Mouse (Mus musculus): Measurements from ENCODE around the gene Hrh2. TPM values are rescaled to one million over a fixed set of nuclear protein-coding genes. Genes with fewer than 3 reads are reported as not detected.

Gene Hrh2
- polyA plus RNA-seq, 2 experiments, result 0.13 TPM; not detected in 1

DNA sequence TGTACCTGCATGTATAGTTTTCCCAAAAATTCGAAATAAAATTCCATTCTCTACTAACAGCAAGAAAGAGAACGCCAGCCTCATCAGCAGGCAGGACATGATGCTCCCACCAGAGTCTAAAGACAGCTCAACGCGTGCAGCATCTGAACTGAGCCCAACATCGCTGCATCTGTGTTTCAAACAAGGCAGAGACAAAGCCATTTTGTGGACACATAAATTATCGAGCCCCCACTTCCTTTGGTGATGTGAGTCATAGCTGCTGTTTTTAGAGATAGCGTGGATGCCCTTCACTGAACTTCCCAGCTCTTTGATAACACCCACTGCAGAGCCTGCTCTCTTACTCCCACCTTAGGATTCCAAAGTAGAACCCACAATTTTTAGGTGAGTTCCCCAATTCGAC, 16.5 kb upstream of the Hrh2 start:
- H3K4me3 ChIP-seq (replicated peaks; ENCODE audit: low read length), result no peak overlapping the region

DNA sequence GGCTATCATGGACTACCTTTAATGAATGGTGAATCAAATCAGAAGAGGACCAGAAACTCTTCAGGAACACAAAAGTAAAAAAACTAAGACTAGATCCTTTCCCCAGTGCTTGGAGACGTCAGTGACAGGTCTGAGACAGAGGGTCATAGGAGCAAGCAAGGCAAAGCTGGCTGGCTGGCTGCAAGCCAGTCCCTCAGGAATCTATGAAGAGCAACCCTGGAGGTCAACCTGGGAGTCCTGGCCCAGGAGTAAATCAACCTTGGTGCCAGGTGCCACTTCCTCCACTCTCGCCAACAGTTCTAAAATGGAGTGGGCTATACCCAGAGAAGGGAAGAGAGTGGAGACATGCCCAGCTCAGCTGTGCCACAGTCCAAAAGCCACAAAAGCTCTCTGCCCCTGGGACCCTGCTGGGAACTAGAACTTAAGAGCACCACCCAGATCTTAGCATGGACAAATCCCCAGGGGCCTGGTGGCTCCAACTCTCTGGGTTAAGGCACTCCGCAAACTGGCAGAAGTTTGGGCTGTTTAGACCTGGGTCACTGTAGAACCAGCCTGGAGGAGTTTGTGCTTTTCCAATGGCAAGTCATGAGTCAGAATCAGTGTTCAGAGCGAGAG, 15.4 kb upstream of the Hrh2 start:
- no peaks in the 10 kb centered on the region for H3K4me1 ChIP-seq (ENCODE audit: control insufficient read depth, insufficient read depth, low read length)
- no peaks in the 10 kb centered on the region for H3K9me3 ChIP-seq (ENCODE audit: control insufficient read depth, low read length)
- no peak for TF ChIP-seq POLR2A (IDR thresholded peaks at IDR 0.05; ENCODE audit: borderline replicate concordance, extremely low read depth, insufficient read depth, insufficient read length)
- no peaks in the 10 kb centered on the region for H3K27me3 ChIP-seq (ENCODE audit: control insufficient read depth, insufficient read depth, low read length)
- no peaks in the 10 kb centered on the region for H3K36me3 ChIP-seq (ENCODE audit: control insufficient read depth, insufficient read depth, low read length)
- H3K9ac ChIP-seq (ENCODE audit: low read depth, low read length, severe bottlenecking), result no peak overlapping the region
- 71% methylated on average over 4 of the region's 4 CpGs for WGBS
- ATAC-seq (ENCODE audit: low FRiP score, low read depth), result no peak
- no peak overlapping the region for H3K27ac ChIP-seq (replicated peaks; ENCODE audit: low read depth, low read length)
- H3K4me3 ChIP-seq (replicated peaks; ENCODE audit: low read length), result no peak overlapping the region
- DNase-seq (ENCODE audit: low spot score), result no peak
- no peak overlapping the region for H3K4me2 ChIP-seq (replicated peaks; ENCODE audit: low read depth, low read length, severe bottlenecking)

More for the DNA sequence above, 16.5 kb upstream of the Hrh2 start:
- no peaks in the 10 kb centered on the region for H3K9me3 ChIP-seq (ENCODE audit: control insufficient read depth, low read length)
- no peak overlapping the region for H3K9ac ChIP-seq (ENCODE audit: low read depth, low read length, severe bottlenecking)
- WGBS, result 85% methylated on average over 8 of the region's 8 CpGs
- H3K4me1 ChIP-seq (ENCODE audit: control insufficient read depth, insufficient read depth, low read length), result no peaks in the 10 kb centered on the region
- TF ChIP-seq POLR2A (IDR thresholded peaks at IDR 0.05; ENCODE audit: borderline replicate concordance, extremely low read depth, insufficient read depth, insufficient read length), result no peak
- H3K27me3 ChIP-seq (ENCODE audit: control insufficient read depth, insufficient read depth, low read length), result no peaks in the 10 kb centered on the region
- no peak overlapping the region for H3K4me2 ChIP-seq (replicated peaks; ENCODE audit: low read depth, low read length, severe bottlenecking)
- ATAC-seq (ENCODE audit: low FRiP score, low read depth) (no peak), DNase-seq (ENCODE audit: low spot score) (no peak)
- H3K27ac ChIP-seq (replicated peaks; ENCODE audit: low read depth, low read length), result no peak overlapping the region
- H3K36me3 ChIP-seq (ENCODE audit: control insufficient read depth, insufficient read depth, low read length), result no peaks in the 10 kb centered on the region

DNA sequence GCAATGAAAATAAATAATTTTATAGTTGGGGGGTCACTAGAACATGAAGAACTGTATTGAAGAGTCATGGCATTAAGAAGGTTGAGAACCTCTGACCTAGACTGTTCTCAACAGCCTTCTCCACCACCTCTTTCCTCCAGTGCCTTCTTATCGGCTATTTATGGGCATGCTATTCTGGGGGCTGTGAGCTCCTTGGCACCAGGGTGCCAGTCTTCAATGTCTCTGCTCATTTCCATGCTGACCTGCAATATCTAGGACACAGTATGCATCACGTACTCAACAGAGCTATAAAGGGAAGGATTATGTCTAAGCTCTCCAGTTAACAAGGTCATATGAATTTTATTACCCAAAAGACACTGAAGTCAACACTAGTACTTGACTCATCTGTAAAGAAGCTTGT, 14.6 kb upstream of the Hrh2 start:
- H3K27me3 ChIP-seq (ENCODE audit: control insufficient read depth, insufficient read depth, low read length), result no peaks in the 10 kb centered on the region
- H3K9ac ChIP-seq (ENCODE audit: low read depth, low read length, severe bottlenecking), result no peak overlapping the region
- WGBS, result 72% methylated on average over 2 of the region's 2 CpGs

DNA sequence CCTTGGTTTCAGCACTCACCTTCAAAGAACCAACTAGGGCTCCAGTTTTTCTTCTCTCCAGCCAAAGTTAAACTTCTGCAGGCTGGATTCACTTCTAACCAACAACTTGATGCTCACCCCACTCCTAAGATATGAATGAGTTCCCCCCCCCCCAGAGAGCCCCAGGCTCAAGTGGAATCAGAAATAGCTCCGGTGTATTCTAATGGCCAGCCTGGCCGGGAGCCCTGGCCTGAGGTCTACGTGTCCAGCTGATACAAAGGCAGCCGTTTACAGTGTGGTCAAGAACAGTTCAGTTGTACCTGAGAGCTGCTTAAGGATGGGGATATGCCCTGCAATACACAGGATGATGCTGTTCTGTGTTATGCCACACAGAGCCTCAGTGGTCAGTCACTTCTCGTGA, 13.3 kb upstream of the Hrh2 start:
- Histone ChIP-seq H3K4me2 (replicated peaks; ENCODE audit: low read depth, low read length, severe bottlenecking) (no peak overlapping the region), H3K27me3 (ENCODE audit: control insufficient read depth, insufficient read depth, low read length) (no peaks in the 10 kb centered on the region), H3K36me3 (ENCODE audit: control insufficient read depth, insufficient read depth, low read length) (no peaks in the 10 kb centered on the region), H3K9me3 (ENCODE audit: control insufficient read depth, low read length) (no peaks in the 10 kb centered on the region), H3K4me1 (ENCODE audit: control insufficient read depth, insufficient read depth, low read length) (no peaks in the 10 kb centered on the region), H3K9ac (ENCODE audit: low read depth, low read length, severe bottlenecking) (no peak overlapping the region), H3K27ac (replicated peaks; ENCODE audit: low read depth, low read length) (no peak overlapping the region), H3K4me3 (replicated peaks; ENCODE audit: low read length) (no peak overlapping the region)
- ATAC-seq (ENCODE audit: low FRiP score, low read depth) (no peak), DNase-seq (ENCODE audit: low spot score) (no peak)
- 77% methylated on average over 5 of the region's 5 CpGs for WGBS
- TF ChIP-seq POLR2A (IDR thresholded peaks at IDR 0.05; ENCODE audit: borderline replicate concordance, extremely low read depth, insufficient read depth, insufficient read length), result no peak

More for the DNA sequence above, 14.6 kb upstream of the Hrh2 start:
- H3K4me2 ChIP-seq (replicated peaks; ENCODE audit: low read depth, low read length, severe bottlenecking), result no peak overlapping the region
- TF ChIP-seq POLR2A (IDR thresholded peaks at IDR 0.05; ENCODE audit: borderline replicate concordance, extremely low read depth, insufficient read depth, insufficient read length), result no peak
- no peak overlapping the region for H3K4me3 ChIP-seq (replicated peaks; ENCODE audit: low read length)
- no peaks in the 10 kb centered on the region for H3K36me3 ChIP-seq (ENCODE audit: control insufficient read depth, insufficient read depth, low read length)
- no peaks in the 10 kb centered on the region for H3K4me1 ChIP-seq (ENCODE audit: control insufficient read depth, insufficient read depth, low read length)
- no peaks in the 10 kb centered on the region for H3K9me3 ChIP-seq (ENCODE audit: control insufficient read depth, low read length)
- DNase-seq (ENCODE audit: low spot score) (no peak), ATAC-seq (ENCODE audit: low FRiP score, low read depth) (no peak)
- no peak overlapping the region for H3K27ac ChIP-seq (replicated peaks; ENCODE audit: low read depth, low read length)

DNA sequence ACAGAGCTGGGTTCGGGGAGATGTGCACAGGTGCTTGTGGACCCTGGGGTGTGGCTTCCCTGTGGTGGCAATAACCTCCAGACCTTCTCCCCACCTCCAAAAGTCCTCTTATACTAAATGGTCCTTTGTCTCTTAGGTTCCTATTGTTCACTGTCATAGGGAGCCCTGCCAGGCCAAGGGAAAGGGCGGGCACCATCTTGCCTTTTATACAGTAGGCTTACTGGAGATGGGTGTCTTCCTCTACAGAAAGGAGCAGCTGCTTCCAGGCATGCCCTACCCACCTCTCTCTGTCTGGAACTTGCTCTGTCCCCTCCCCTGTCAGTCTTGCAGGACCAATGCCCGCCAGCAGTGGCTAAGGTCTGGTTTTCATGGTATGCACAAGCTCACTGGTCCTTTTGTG, 12.0 kb upstream of the Hrh2 start:
- H3K9ac ChIP-seq (ENCODE audit: low read depth, low read length, severe bottlenecking), result no peak overlapping the region
- DNase-seq (ENCODE audit: low spot score), result no peak
- H3K27ac ChIP-seq (replicated peaks; ENCODE audit: low read depth, low read length), result no peak overlapping the region
- no peaks in the 10 kb centered on the region for H3K9me3 ChIP-seq (ENCODE audit: control insufficient read depth, low read length)
- H3K4me3 ChIP-seq (replicated peaks; ENCODE audit: low read length), result no peak overlapping the region
- 84% methylated on average over 3 of the region's 3 CpGs for whole genome bisulfite sequencing
- H3K27me3 ChIP-seq (ENCODE audit: control insufficient read depth, insufficient read depth, low read length), result no peaks in the 10 kb centered on the region
- ATAC-seq (ENCODE audit: low FRiP score, low read depth), result no peak
- no peak overlapping the region for H3K4me2 ChIP-seq (replicated peaks; ENCODE audit: low read depth, low read length, severe bottlenecking)
- H3K36me3 ChIP-seq (ENCODE audit: control insufficient read depth, insufficient read depth, low read length), result no peaks in the 10 kb centered on the region
- no peaks in the 10 kb centered on the region for H3K4me1 ChIP-seq (ENCODE audit: control insufficient read depth, insufficient read depth, low read length)
- no peak for TF ChIP-seq POLR2A (IDR thresholded peaks at IDR 0.05; ENCODE audit: borderline replicate concordance, extremely low read depth, insufficient read depth, insufficient read length)

DNA sequence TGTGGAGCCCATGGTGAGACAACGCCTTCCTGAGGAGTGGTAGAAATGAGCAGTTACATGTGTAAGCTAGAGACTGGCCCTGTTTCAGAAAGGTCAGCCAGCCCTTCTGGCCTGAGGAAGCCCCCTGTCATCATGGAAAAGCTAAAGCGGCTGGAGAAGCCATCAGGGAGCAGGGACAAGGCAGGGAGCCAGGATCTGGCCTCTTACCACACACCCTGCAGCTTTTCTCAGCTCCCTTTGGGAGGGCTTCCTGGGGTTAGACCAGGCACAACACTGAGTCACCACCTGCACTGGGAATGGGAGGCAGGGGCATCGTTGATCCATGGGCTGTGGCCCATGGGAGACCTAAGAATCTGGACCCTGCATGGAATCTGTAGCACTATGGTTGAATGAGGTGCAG, 11.5 kb upstream of the Hrh2 start:
- Histone ChIP-seq H3K4me2 (replicated peaks; ENCODE audit: low read depth, low read length, severe bottlenecking) (no peak overlapping the region), H3K27me3 (ENCODE audit: control insufficient read depth, insufficient read depth, low read length) (no peaks in the 10 kb centered on the region), H3K36me3 (ENCODE audit: control insufficient read depth, insufficient read depth, low read length) (no peaks in the 10 kb centered on the region), H3K4me3 (replicated peaks; ENCODE audit: low read length) (no peak overlapping the region), H3K9me3 (ENCODE audit: control insufficient read depth, low read length) (no peaks in the 10 kb centered on the region), H3K9ac (ENCODE audit: low read depth, low read length, severe bottlenecking) (no peak overlapping the region), H3K4me1 (ENCODE audit: control insufficient read depth, insufficient read depth, low read length) (no peaks in the 10 kb centered on the region), H3K27ac (replicated peaks; ENCODE audit: low read depth, low read length) (no peak overlapping the region)
- ATAC-seq (ENCODE audit: low FRiP score, low read depth) (no peak), DNase-seq (ENCODE audit: low spot score) (no peak)
- WGBS, result 35% methylated on average over 3 of the region's 3 CpGs
- no peak for TF ChIP-seq POLR2A (IDR thresholded peaks at IDR 0.05; ENCODE audit: borderline replicate concordance, extremely low read depth, insufficient read depth, insufficient read length)
